Mouse (Mus musculus): ENCODE results near the gene Stxbp3. TPM values are rescaled to one million over a fixed set of nuclear protein-coding genes. Genes with fewer than 3 reads are reported as not detected.
A peak's percentile ranks its signal among the peaks of the same experiment; 100 is the strongest.

The Stxbp3 gene
- polyA plus RNA-seq, 1 experiment from 2014 or later: 35.3 TPM

- WGBS: 84% methylated on average over 6 of the region's 6 CpGs
- ATAC-seq (ENCODE audit: low read depth): no peak
- no peak overlapping the region for H3K27ac ChIP-seq (replicated peaks; ENCODE audit: low read depth, low read length)
These were observed 42.6 kb downstream of the Stxbp3 start for GRCm38 (mm10) chr3:108797723-108798122.

GRCm38 (mm10) chr3:108796386-108796785 is 43.9 kb downstream of the Stxbp3 start:
- DNase-seq (ENCODE audit: low spot score): no peak
- H3K9ac ChIP-seq (ENCODE audit: low read depth, low read length): no peak overlapping the region
- no peaks in the 10 kb centered on the region for H3K27me3 ChIP-seq (replicated peaks; ENCODE audit: control insufficient read depth, insufficient read depth, low read length)
- peaks cover 70% of the 10 kb centered on the region for H3K36me3 ChIP-seq (ENCODE audit: control insufficient read depth, insufficient read depth, low read length)
- ATAC-seq (ENCODE audit: low read depth): no peak
- H3K4me2 ChIP-seq (ENCODE audit: low read depth, low read length): no peak overlapping the region
- H3K4me3 ChIP-seq (ENCODE audit: low read depth, low read length): no peak overlapping the region
- WGBS: 86% methylated on average over 4 of the region's 4 CpGs
- no peak overlapping the region for H3K27ac ChIP-seq (replicated peaks; ENCODE audit: low read depth, low read length)
- H3K4me1 ChIP-seq (ENCODE audit: control insufficient read depth, insufficient read depth, low read length): no peaks in the 10 kb centered on the region
- no peaks in the 10 kb centered on the region for H3K9me3 ChIP-seq (ENCODE audit: control insufficient read depth, low read length)

More at GRCm38 (mm10) chr3:108797723-108798122, 42.6 kb downstream of the Stxbp3 start:
- no peak overlapping the region for H3K9ac ChIP-seq (ENCODE audit: low read depth, low read length)
- H3K4me2 ChIP-seq (ENCODE audit: low read depth, low read length): no peak overlapping the region
- DNase-seq (ENCODE audit: low spot score): no peak
- no peaks in the 10 kb centered on the region for H3K9me3 ChIP-seq (ENCODE audit: control insufficient read depth, low read length)
- H3K4me3 ChIP-seq (ENCODE audit: low read depth, low read length): no peak overlapping the region
- H3K27me3 ChIP-seq (replicated peaks; ENCODE audit: control insufficient read depth, insufficient read depth, low read length): no peaks in the 10 kb centered on the region
- H3K4me1 ChIP-seq (ENCODE audit: control insufficient read depth, insufficient read depth, low read length): no peaks in the 10 kb centered on the region
- peaks cover 84% of the 10 kb centered on the region for H3K36me3 ChIP-seq (ENCODE audit: control insufficient read depth, insufficient read depth, low read length)

- Histone ChIP-seq H3K9me3 (ENCODE audit: control insufficient read depth, low read length) (no peaks in the 10 kb centered on the region), H3K9ac (ENCODE audit: low read depth, low read length) (no peak overlapping the region), H3K27ac (replicated peaks; ENCODE audit: low read depth, low read length) (no peak overlapping the region), H3K27me3 (replicated peaks; ENCODE audit: control insufficient read depth, insufficient read depth, low read length) (no peaks in the 10 kb centered on the region), H3K4me1 (ENCODE audit: control insufficient read depth, insufficient read depth, low read length) (0 out of 2 replicates have a peak, but pooled peaks cover 4% of the 10 kb centered on the region), H3K36me3 (ENCODE audit: control insufficient read depth, insufficient read depth, low read length) (peaks cover 64% of the 10 kb centered on the region), H3K4me2 (ENCODE audit: low read depth, low read length) (no peak overlapping the region), H3K4me3 (ENCODE audit: low read depth, low read length) (no peak overlapping the region)
- no peak for DNase-seq (ENCODE audit: low spot score)
- WGBS: 86% methylated on average over 7 of the region's 7 CpGs
- ATAC-seq (ENCODE audit: low read depth): no peak
These were observed 44.6 kb downstream of the Stxbp3 start for GRCm38 (mm10) chr3:108795554-108796299.

- Histone ChIP-seq H3K36me3 (ENCODE audit: control insufficient read depth, insufficient read depth, low read length) (peaks cover 54% of the 10 kb centered on the region), H3K9ac (ENCODE audit: low read depth, low read length) (no peak overlapping the region), H3K27me3 (replicated peaks; ENCODE audit: control insufficient read depth, insufficient read depth, low read length) (no peaks in the 10 kb centered on the region), H3K4me1 (ENCODE audit: control insufficient read depth, insufficient read depth, low read length) (peaks cover 7% of the 10 kb centered on the region; the same call in 1 of the 2 replicates), H3K27ac (replicated peaks; ENCODE audit: low read depth, low read length) (no peak overlapping the region), H3K4me3 (ENCODE audit: low read depth, low read length) (no peak overlapping the region), H3K9me3 (ENCODE audit: control insufficient read depth, low read length) (no peaks in the 10 kb centered on the region), H3K4me2 (ENCODE audit: low read depth, low read length) (no peak overlapping the region)
- no peak for DNase-seq (ENCODE audit: low spot score)
- no peak for ATAC-seq (ENCODE audit: low read depth)
- WGBS: 75% methylated on average over 9 of the region's 9 CpGs
These were observed 45.5 kb downstream of the Stxbp3 start for GRCm38 (mm10) chr3:108794780-108795179.

GRCm38 (mm10) chr3:108792420-108792819 is 47.9 kb downstream of the Stxbp3 start:
- DNase-seq (ENCODE audit: low spot score) (no peak), ATAC-seq (ENCODE audit: low read depth) (no peak)
- Histone ChIP-seq H3K9ac (ENCODE audit: low read depth, low read length) (no peak overlapping the region), H3K27ac (replicated peaks; ENCODE audit: low read depth, low read length) (no peak overlapping the region; the same call in 1 of the 2 replicates), H3K27me3 (replicated peaks; ENCODE audit: control insufficient read depth, insufficient read depth, low read length) (no peaks in the 10 kb centered on the region), H3K4me3 (ENCODE audit: low read depth, low read length) (no peak overlapping the region), H3K9me3 (ENCODE audit: control insufficient read depth, low read length) (no peaks in the 10 kb centered on the region), H3K4me1 (ENCODE audit: control insufficient read depth, insufficient read depth, low read length) (peaks cover 22% of the 10 kb centered on the region; the same call in 1 of the 2 replicates), H3K36me3 (ENCODE audit: control insufficient read depth, insufficient read depth, low read length) (peaks cover 35% of the 10 kb centered on the region), H3K4me2 (ENCODE audit: low read depth, low read length) (no peak overlapping the region)

- Histone ChIP-seq H3K9me3 (ENCODE audit: control insufficient read depth, low read length) (no peaks in the 10 kb centered on the region), H3K36me3 (ENCODE audit: control insufficient read depth, insufficient read depth, low read length) (peaks cover 25% of the 10 kb centered on the region), H3K4me2 (ENCODE audit: low read depth, low read length) (no peak overlapping the region), H3K4me3 (ENCODE audit: low read depth, low read length) (no peak overlapping the region), H3K4me1 (ENCODE audit: control insufficient read depth, insufficient read depth, low read length) (peaks cover 22% of the 10 kb centered on the region; the same call in 1 of the 2 replicates), H3K27ac (replicated peaks; ENCODE audit: low read depth, low read length) (peak overlapping the region; percentile 69), H3K27me3 (replicated peaks; ENCODE audit: control insufficient read depth, insufficient read depth, low read length) (no peaks in the 10 kb centered on the region), H3K9ac (ENCODE audit: low read depth, low read length) (no peak overlapping the region)
- DNase-seq (ENCODE audit: low spot score) (peak; percentile 76), ATAC-seq (ENCODE audit: low read depth) (peak; percentile 62)
- 34% methylated on average over 7 of the region's 7 CpGs for WGBS
These were observed 49.1 kb downstream of the Stxbp3 start for GRCm38 (mm10) chr3:108791054-108791706.

GRCm38 (mm10) chr3:108790499-108790898 is 49.8 kb downstream of the Stxbp3 start:
- ATAC-seq (ENCODE audit: low read depth) (peak; percentile 60), DNase-seq (ENCODE audit: low spot score) (peak; percentile 67)
- Histone ChIP-seq H3K9me3 (ENCODE audit: control insufficient read depth, low read length) (0 out of 2 replicates have a peak, but pooled peaks cover 2% of the 10 kb centered on the region), H3K4me3 (ENCODE audit: low read depth, low read length) (no peak overlapping the region), H3K9ac (ENCODE audit: low read depth, low read length) (no peak overlapping the region), H3K36me3 (ENCODE audit: control insufficient read depth, insufficient read depth, low read length) (peaks cover 19% of the 10 kb centered on the region), H3K4me2 (ENCODE audit: low read depth, low read length) (no peak overlapping the region), H3K27me3 (replicated peaks; ENCODE audit: control insufficient read depth, insufficient read depth, low read length) (no peaks in the 10 kb centered on the region), H3K4me1 (ENCODE audit: control insufficient read depth, insufficient read depth, low read length) (peaks cover 22% of the 10 kb centered on the region; the same call in 1 of the 2 replicates), H3K27ac (replicated peaks; ENCODE audit: low read depth, low read length) (peak overlapping the region; percentile 8; the same call in 1 of the 2 replicates)
- 70% methylated on average over 3 of the region's 3 CpGs for WGBS

- H3K9me3 ChIP-seq (ENCODE audit: control insufficient read depth, low read length): peaks cover 12% of the 10 kb centered on the region
- H3K9ac ChIP-seq (ENCODE audit: low read depth, low read length): no peak overlapping the region
- H3K4me3 ChIP-seq (ENCODE audit: low read depth, low read length): no peak overlapping the region
- H3K27ac ChIP-seq (replicated peaks; ENCODE audit: low read depth, low read length): peak overlapping the region; percentile 39; the same call in 1 of the 2 replicates
- H3K27me3 ChIP-seq (replicated peaks; ENCODE audit: control insufficient read depth, insufficient read depth, low read length): no peaks in the 10 kb centered on the region
- H3K4me2 ChIP-seq (ENCODE audit: low read depth, low read length): no peak overlapping the region
- peaks cover 9% of the 10 kb centered on the region for H3K36me3 ChIP-seq (ENCODE audit: control insufficient read depth, insufficient read depth, low read length)
- 29% methylated on average over 5 of the region's 5 CpGs for WGBS
- H3K4me1 ChIP-seq (ENCODE audit: control insufficient read depth, insufficient read depth, low read length): peaks cover 22% of the 10 kb centered on the region; the same call in 1 of the 2 replicates
- ATAC-seq (ENCODE audit: low read depth) (no peak), DNase-seq (ENCODE audit: low spot score) (peak; percentile 32)
These were observed 51.0 kb downstream of the Stxbp3 start for GRCm38 (mm10) chr3:108789299-108789698.

All from embryonic facial prominence, embryonic 14.5 days (tissue).